Mouse (Mus musculus) liver, postnatal 0 days (tissue): ENCODE data around the gene Neu1. TPM values are rescaled to one million over a fixed set of nuclear protein-coding genes. Genes with fewer than 3 reads are reported as not detected.

Experiments
- ATAC-seq: fragments of 200-750 bp; cut with Nextera tagmentation; 2 replicates; pipeline ENCODE4 v1.8.0; 2017; ENCODE audit warnings: mild to moderate bottlenecking, moderate library complexity
- DNase-seq: peaks from one replicate; pipeline ENCODE4 v3.0.0-alpha.2; 2016
- H3K27ac ChIP-seq: fragments of 300-500 bp; sonication (generic); 2 replicates; pipeline ENCODE4 v1.5.1; 2014; ENCODE audit warnings: antibody characterized with exemption, moderate library complexity, mild to moderate bottlenecking, low read depth
- H3K27me3 ChIP-seq: fragments of 300-500 bp; sonication (generic); 2 replicates; pipeline ENCODE4 v1.6.1; 2014; ENCODE audit warnings: low read length, control low read depth, mixed read lengths; ENCODE audit not compliant: insufficient read depth
- H3K36me3 ChIP-seq: fragments of 300-500 bp; sonication (generic); replicated peaks from 2 replicates; pipeline ENCODE4 v1.6.1; 2014; ENCODE audit warnings: mild to moderate bottlenecking, control low read depth, low read length, moderate library complexity, mixed read lengths; ENCODE audit not compliant: insufficient read depth
- H3K4me1 ChIP-seq: fragments of 300-500 bp; sonication (generic); 2 replicates; pipeline ENCODE4 v1.6.1; 2014; ENCODE audit warnings: antibody characterized with exemption, mild to moderate bottlenecking, control low read depth; ENCODE audit not compliant: insufficient read depth
- H3K4me2 ChIP-seq: fragments of 300-500 bp; sonication (generic); 2 replicates; pipeline ENCODE4 v1.6.1; 2014; ENCODE audit warnings: low read depth, mild to moderate bottlenecking, low read length, moderate library complexity, mixed read lengths
- H3K4me3 ChIP-seq: fragments of 300-500 bp; sonication (generic); 2 replicates; pipeline ENCODE4 v1.5.1; 2014; ENCODE audit warnings: low read depth, low read length
- H3K9ac ChIP-seq: fragments of 300-500 bp; sonication (generic); replicated peaks from 2 replicates; pipeline ENCODE4 v1.6.1; 2014; ENCODE audit warnings: mild to moderate bottlenecking, moderate library complexity
- H3K9me3 ChIP-seq: fragments of 300-500 bp; sonication (generic); 2 replicates; pipeline ENCODE4 v1.6.1; 2016; ENCODE audit warnings: mild to moderate bottlenecking, control low read depth, low read length, mixed read lengths
- CTCF ChIP-seq: sonication (generic); IDR thresholded peaks from 2 replicates; pipeline ENCODE4 v1.5.1; 2016; ENCODE audit warnings: antibody characterized with exemption, low read depth
- EP300 ChIP-seq: IDR thresholded peaks from 2 replicates; pipeline ENCODE4 v1.6.1; 2016; ENCODE audit warnings: antibody characterized with exemption, low read depth, mild to moderate bottlenecking
- WGBS: fragments of 180-500 bp; shearing (Covaris S2); extraction: QIAGEN DNeasy Blood & Tissue Kit; methylation state at CpG from one replicate; pipeline ENCODE4 v1.1.7; 2014; ENCODE audit not compliant: insufficient replicate concordance; 5-methylcytosine and 5-hydroxymethylcytosine counted together
- polyA plus RNA-seq: library from polyadenylated mRNA; unstranded; fragments of >200 nt; fragmentation: Nextera tagmentation; extraction: Ambion mirVana; gene quantifications from 2 replicates; pipeline ENCODE4 v1.2.1, GENCODE M21; 2015

The Neu1 gene
- polyA plus RNA-seq, result 35.6 and 40.3 TPM in 2 replicates

DNA sequence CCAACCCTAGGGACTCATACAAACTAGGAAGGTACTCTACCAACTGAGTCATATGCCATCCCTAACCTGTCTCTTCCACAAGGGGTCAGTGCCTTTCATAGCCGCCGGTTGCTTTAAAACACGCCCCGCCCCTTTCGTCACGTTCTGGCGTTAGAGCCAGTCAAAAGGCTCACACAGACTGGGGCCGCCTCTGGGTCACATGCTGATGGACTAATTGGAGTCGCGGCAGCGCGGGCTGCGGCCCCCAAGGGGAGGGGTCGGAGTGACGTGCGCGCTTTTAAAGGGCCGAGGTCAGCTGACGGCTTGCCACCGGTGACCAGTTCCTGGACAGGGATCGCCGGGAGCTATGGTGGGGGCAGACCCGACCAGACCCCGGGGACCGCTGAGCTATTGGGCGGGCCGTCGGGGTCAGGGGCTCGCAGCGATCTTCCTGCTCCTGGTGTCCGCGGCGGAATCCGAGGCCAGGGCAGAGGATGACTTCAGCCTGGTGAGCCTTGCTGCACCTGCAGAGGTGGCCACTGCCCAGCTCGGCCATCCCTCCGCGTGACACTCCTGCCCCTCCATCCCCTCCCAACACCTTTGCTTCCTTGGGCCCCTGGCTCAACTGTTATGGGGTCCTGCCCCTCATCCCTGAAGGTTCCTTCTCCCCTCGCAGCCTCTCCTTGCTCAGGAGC is at the start of gene Neu1:
Gene Neu1 (plus strand): TSS at position 193 of the 674 bp plus-strand sequence.
- under 1% methylated on average over 37 of the region's 38 CpGs for WGBS
- peak within 1 kb of the TSS; percentile 79 for H3K9ac ChIP-seq
- H3K4me1 ChIP-seq, result peaks cover 30% of the 10 kb centered on the region

DNA sequence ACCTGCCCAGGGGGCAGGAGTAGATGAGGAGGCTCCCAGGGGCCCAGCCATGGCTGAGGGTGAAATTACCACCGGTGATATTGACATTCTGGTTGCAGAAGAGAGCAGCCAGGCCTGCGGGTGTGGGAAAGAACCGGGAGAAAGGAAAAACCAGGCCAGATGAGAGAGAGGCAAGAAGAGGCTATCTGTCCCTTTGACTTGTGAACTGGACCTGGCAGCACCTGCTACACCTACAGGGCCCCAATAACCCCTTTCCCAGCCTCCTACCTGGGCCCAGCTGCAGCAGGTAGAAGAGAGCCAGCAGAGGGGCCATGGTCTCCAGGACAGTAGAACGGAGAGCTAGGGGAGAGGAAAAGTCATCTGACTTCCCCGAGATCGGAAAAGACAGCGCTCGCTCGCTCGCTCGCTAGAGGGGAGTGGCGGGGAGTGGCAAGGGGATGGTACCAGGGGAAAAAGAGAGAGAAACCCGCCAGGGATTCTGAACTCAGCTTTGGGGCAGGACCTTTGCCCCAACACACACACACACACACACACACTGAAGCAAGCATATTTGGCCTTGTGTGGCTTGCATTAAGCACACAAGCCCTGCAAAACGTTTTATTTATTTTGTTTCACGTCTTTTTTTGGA is 49.3 kb upstream of the Neu1 start, which contains the start of gene Gm20547:
Gene Gm20547 (minus strand): TSS at position 360 of the 628 bp plus-strand sequence.
- peak; percentile 71 for ATAC-seq
- peak; percentile 60 for DNase-seq
- H3K9ac ChIP-seq, result peak within 1 kb of the TSS; percentile 34

More for the DNA sequence above, at the start of gene Neu1:
- Histone ChIP-seq H3K4me2 (peak within 1 kb of the TSS; percentile 98), H3K27ac (peak within 1 kb of the TSS; percentile 66), H3K4me3 (peak within 1 kb of the TSS; percentile 80), H3K9me3 (no peaks in the 10 kb centered on the region), H3K27me3 (no peaks in the 10 kb centered on the region), H3K36me3 (peaks cover 5% of the 10 kb centered on the region; the same call in 1 of the 2 replicates)
- peak; percentile 22; the same call in 1 of the 2 replicates for TF ChIP-seq EP300
- peak; percentile 89 for TF ChIP-seq CTCF
- ATAC-seq (peak; percentile 96), DNase-seq (peak; percentile 97)

DNA sequence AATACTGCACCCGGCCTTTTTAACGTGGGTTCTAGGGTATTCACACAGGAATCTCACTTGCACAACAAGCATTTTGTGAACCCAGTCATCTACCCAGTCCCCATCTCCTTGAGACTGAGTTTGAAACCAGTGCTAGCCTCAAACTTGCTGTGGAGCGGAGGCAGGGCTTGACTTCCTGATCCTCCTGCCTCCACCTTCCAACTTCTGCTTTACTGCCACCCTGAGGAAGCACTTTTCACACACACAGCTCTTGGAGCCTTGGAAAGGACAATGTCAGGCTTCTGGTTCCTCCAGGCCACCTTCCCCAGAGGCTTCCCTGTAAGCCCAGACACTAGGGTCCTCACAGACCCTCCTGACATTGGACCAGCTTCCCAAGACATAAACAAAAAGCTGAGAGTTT is 47.7 kb upstream of the Neu1 start:
- no peak for TF ChIP-seq EP300
- peak; percentile 33 for TF ChIP-seq CTCF
- Histone ChIP-seq H3K4me1 (peaks cover 8% of the 10 kb centered on the region), H3K9me3 (no peaks in the 10 kb centered on the region), H3K27ac (no peak overlapping the region), H3K4me3 (no peak overlapping the region), H3K27me3 (no peaks in the 10 kb centered on the region), H3K36me3 (no peaks in the 10 kb centered on the region), H3K4me2 (no peak overlapping the region), H3K9ac (no peak overlapping the region)
- peak; percentile 14 for DNase-seq
- 53% methylated on average over 3 of the region's 3 CpGs for WGBS
- no peak for ATAC-seq

More for the DNA sequence above, 49.3 kb upstream of the Neu1 start, which contains the start of gene Gm20547:
- peak within 1 kb of the TSS; percentile 39 for H3K4me3 ChIP-seq
- peaks cover 8% of the 10 kb centered on the region for H3K4me1 ChIP-seq
- peak within 1 kb of the TSS; percentile 64 for H3K4me2 ChIP-seq
- TF ChIP-seq CTCF (no peak), EP300 (peak; percentile 9; the same call in 1 of the 2 replicates)
- H3K9me3 ChIP-seq, result no peaks in the 10 kb centered on the region
- 18% methylated on average over 15 of the region's 15 CpGs for WGBS
- H3K27me3 ChIP-seq, result no peaks in the 10 kb centered on the region
- H3K36me3 ChIP-seq, result no peaks in the 10 kb centered on the region
- peak within 1 kb of the TSS; percentile 73 for H3K27ac ChIP-seq

DNA sequence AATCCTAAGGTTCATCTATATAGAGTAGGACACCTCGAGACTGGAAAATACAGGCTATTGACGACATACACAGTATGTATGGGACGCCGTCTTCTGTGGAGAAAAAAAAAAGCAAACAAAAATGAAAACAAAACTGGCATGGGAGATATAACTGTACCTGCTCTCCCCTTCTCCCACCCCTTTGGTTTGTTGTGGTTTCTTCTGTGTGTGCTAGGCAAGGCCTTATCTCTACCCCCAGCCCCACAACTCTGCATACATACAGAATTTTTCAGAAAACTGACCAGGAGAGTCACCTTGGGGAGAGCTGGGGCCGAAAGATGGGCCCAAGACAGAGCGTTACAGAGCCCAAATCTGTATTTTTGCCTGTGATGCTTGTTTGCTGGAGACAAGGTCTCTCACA is 46.3 kb upstream of the Neu1 start:
- no peak for ATAC-seq
- H3K4me3 ChIP-seq, result no peak overlapping the region
- no peak overlapping the region for H3K9ac ChIP-seq
- no peaks in the 10 kb centered on the region for H3K27me3 ChIP-seq
- H3K9me3 ChIP-seq, result no peaks in the 10 kb centered on the region
- no peak for DNase-seq
- 63% methylated on average over 6 of the region's 6 CpGs for WGBS
- H3K4me1 ChIP-seq, result peaks cover 5% of the 10 kb centered on the region
- H3K4me2 ChIP-seq, result no peak overlapping the region
- H3K36me3 ChIP-seq, result no peaks in the 10 kb centered on the region
- TF ChIP-seq CTCF (no peak), EP300 (no peak)
- no peak overlapping the region for H3K27ac ChIP-seq

DNA sequence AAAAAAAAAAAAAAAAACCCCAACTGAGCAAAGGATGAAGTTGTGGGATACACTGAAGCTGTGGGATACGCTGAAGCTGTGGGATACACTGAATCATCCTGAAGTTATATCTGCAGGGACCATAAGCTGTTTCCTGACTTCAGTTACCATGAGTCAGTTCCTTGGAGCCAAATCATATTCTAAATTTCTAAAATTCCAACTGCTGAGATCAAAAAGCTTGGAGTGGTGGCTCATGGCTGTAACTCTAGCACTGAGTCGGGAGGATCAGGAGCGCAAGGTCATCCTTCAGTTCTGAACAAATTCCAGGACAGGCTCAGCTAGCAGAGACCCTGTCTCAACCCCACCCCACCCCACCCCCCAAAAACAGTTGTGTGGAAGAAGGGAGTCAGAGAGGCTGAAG is 45.4 kb upstream of the Neu1 start:
- H3K27ac ChIP-seq, result no peak overlapping the region
- H3K9ac ChIP-seq, result no peak overlapping the region
- TF ChIP-seq CTCF (no peak), EP300 (no peak)
- DNase-seq (no peak), ATAC-seq (no peak)
- no peaks in the 10 kb centered on the region for H3K9me3 ChIP-seq
- H3K4me3 ChIP-seq, result no peak overlapping the region
- peaks cover 5% of the 10 kb centered on the region; the same call in 1 of the 2 replicates for H3K4me1 ChIP-seq
- WGBS, result 84% methylated on average over 3 of the region's 3 CpGs
- no peaks in the 10 kb centered on the region for H3K36me3 ChIP-seq
- H3K4me2 ChIP-seq, result no peak overlapping the region
- no peaks in the 10 kb centered on the region for H3K27me3 ChIP-seq

DNA sequence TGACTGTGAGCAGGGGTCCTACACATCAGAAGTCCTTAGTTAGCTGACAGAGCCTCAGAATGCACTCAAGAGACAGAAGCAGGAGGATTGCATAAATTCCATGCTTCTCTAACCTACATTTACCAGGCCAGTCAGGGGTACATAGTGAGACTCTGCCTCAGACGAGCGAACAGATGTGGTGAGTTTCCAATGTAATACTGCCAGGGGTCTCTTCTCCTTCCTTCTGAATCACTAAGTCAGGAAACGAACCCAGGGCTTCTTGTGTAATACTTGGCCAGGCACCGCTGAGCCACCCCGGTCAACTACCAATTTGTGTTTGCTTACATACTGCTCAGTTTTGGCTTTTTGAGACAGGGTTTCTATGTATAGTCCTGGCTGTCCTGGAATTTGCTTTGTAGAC is 43.1 kb upstream of the Neu1 start:
- no peaks in the 10 kb centered on the region; the same call in 1 of the 2 replicates for H3K9me3 ChIP-seq
- WGBS, result 67% methylated on average over 5 of the region's 5 CpGs
- DNase-seq, result peak; percentile 10
- no peak overlapping the region for H3K9ac ChIP-seq
- H3K27ac ChIP-seq, result no peak overlapping the region
- no peak for ATAC-seq
- H3K27me3 ChIP-seq, result no peaks in the 10 kb centered on the region
- H3K4me3 ChIP-seq, result no peak overlapping the region
- TF ChIP-seq CTCF, result no peak
- no peak for TF ChIP-seq EP300
- H3K36me3 ChIP-seq, result no peaks in the 10 kb centered on the region
- H3K4me1 ChIP-seq, result peaks cover 2% of the 10 kb centered on the region; the same call in 1 of the 2 replicates
- H3K4me2 ChIP-seq, result no peak overlapping the region
